Mouse (Mus musculus) heart, adult 2 months (tissue): ENCODE measurements around the gene Camta1. TPM values are rescaled to one million over a fixed set of nuclear protein-coding genes. Genes with fewer than 3 reads are reported as not detected.

ENCODE experiments used
- DNase-seq, 2 experiments: peaks; one replicate each; pipeline ENCODE4 v3.0.0; 2021
- H3K27ac ChIP-seq: fragments of 200-600 bp; 2 replicates; pipeline ENCODE4 v1.8.1; 2022
- H3K27me3 ChIP-seq: fragments of 200-500 bp; 2 replicates; pipeline ENCODE4 v1.6.1; 2012; ENCODE audit warnings: mild to moderate bottlenecking, low read length, inconsistent platforms, mixed read lengths; ENCODE audit not compliant: control insufficient read depth, insufficient read depth
- H3K36me3 ChIP-seq: fragments of 200-500 bp; 2 replicates; pipeline ENCODE4 v1.6.1; 2012; ENCODE audit warnings: low read length, inconsistent platforms; ENCODE audit not compliant: control insufficient read depth, insufficient read depth
- H3K4me1 ChIP-seq: fragments of 200-500 bp; 2 replicates; pipeline ENCODE4 v1.6.1; 2011; ENCODE audit warnings: low read length; ENCODE audit not compliant: control insufficient read depth, insufficient read depth
- H3K4me3 ChIP-seq: fragments of 200-600 bp; 2 replicates; pipeline ENCODE4 v1.8.1; 2022
- H3K79me2 ChIP-seq: fragments of 200-500 bp; replicated peaks from 2 replicates; pipeline ENCODE4 v1.6.1; 2012; ENCODE audit warnings: mild to moderate bottlenecking, inconsistent platforms, low read length, moderate library complexity, mixed read lengths; ENCODE audit not compliant: control insufficient read depth, insufficient read depth
- H3K9ac ChIP-seq: fragments of 200-500 bp; 2 replicates; pipeline ENCODE4 v1.6.1; 2012; ENCODE audit warnings: low read depth, mild to moderate bottlenecking, control low read depth, inconsistent platforms, low read length, mixed read lengths
- CTCF ChIP-seq: fragments of 200-600 bp; IDR thresholded peaks from 2 replicates; pipeline ENCODE4 v1.8.1; 2022; ENCODE audit warnings: antibody characterized with exemption, mild to moderate bottlenecking, moderate library complexity
- EP300 ChIP-seq: fragments of 200-500 bp; IDR thresholded peaks from 2 replicates; pipeline ENCODE4 v1.6.1; 2011; ENCODE audit warnings: low read depth, low read length, control low read depth; ENCODE audit not compliant: insufficient read depth
- POLR2A ChIP-seq: fragments of 200-500 bp; IDR thresholded peaks from 2 replicates; pipeline ENCODE4 v1.6.1; 2011; ENCODE audit warnings: mild to moderate bottlenecking, low read depth, low read length, control low read depth; ENCODE audit not compliant: insufficient read depth
- WGBS: fragments of 180-500 bp; shearing (Covaris S2); methylation state at CpG from one replicate; pipeline ENCODE4 v1.1.7; 2018; 5-methylcytosine and 5-hydroxymethylcytosine counted together
- intact Hi-C: fragments of 180-260 bp; cut with DNase I; formaldehyde crosslinking; loops from one replicate; pipeline ENCODE4 v1.15.1; 2025
- polyA plus RNA-seq: library from polyadenylated mRNA; depleted of rRNA; stranded (reverse); fragments of >200 nt; gene quantifications from 2 replicates; pipeline ENCODE4 v1.2.3, GENCODE M21; 2012
- total RNA-seq, 2 experiments: library from RNA; stranded (reverse); gene quantifications; 2 replicates each; pipeline ENCODE4 v1.2.3; 2021

Camta1 gene
- total and polyA plus RNA-seq, 3 experiments: 39.4 to 234 (median 208) TPM

DNA sequence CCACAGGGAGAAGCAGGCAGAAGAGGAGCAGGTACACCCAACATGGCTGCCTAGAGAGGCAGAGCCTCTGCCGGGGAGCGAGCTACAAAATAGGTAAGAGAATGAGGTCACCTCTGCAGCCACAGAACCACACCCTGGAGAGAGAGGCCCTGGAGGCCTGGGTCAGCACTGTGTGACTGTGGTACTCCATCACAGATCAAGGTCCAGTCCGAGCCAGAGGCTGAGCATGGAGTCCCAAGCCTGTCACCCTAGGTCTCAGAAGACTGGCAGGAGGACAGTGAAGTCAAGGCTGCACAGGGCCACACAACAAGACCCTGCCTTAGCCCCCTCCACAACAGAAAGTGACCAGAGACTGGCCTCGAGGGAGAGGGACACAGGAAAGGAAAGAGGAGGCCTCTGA is 294.6 kb downstream of the Camta1 start:
- TF ChIP-seq POLR2A: no peak
- no peak for TF ChIP-seq CTCF
- TF ChIP-seq EP300: no peak
- Histone ChIP-seq H3K4me1 (no peaks in the 10 kb centered on the region), H3K27ac (no peak overlapping the region), H3K4me3 (no peak overlapping the region), H3K9ac (no peak overlapping the region), H3K27me3 (no peaks in the 10 kb centered on the region), H3K79me2 (no peaks in the 10 kb centered on the region), H3K36me3 (no peaks in the 10 kb centered on the region)
- intact Hi-C loops: no loop called here
- no peak for DNase-seq
- WGBS: 68% methylated on average over 4 of the region's 4 CpGs

- no peak overlapping the region for H3K27ac ChIP-seq
- intact Hi-C loops: no loop called here
- no peaks in the 10 kb centered on the region for H3K36me3 ChIP-seq
- no peak overlapping the region for H3K4me3 ChIP-seq
- WGBS: 81% methylated on average over 9 of the region's 9 CpGs
- no peak for DNase-seq
- no peak overlapping the region for H3K9ac ChIP-seq
- TF ChIP-seq POLR2A (no peak), EP300 (no peak), CTCF (no peak)
- no peaks in the 10 kb centered on the region for H3K79me2 ChIP-seq
- H3K27me3 ChIP-seq: no peaks in the 10 kb centered on the region
- no peaks in the 10 kb centered on the region for H3K4me1 ChIP-seq
These were observed 306.2 kb downstream of the Camta1 start for GRCm38 (mm10) chr4:151555505-151555904.

DNA sequence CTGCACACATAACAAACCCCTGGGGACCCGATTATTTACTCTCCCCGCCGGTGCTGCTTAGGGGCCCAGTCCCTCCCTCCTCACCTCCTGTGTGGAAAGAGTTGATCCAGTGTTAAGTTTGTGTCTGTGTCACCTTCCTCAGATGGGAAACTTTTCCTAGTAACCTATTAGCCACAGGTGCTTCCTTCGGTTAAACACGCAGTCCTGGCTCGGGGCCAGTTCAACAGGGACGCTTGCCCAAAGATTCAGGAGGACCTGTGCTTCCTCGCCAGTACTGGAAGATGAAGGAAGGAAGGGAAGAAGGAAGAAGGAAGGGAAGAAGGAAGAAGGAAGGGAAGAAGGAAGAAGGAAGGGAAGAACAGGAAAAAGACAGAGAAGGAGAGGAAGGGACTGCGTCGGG is 312.2 kb downstream of the Camta1 start:
- no peaks in the 10 kb centered on the region for H3K79me2 ChIP-seq
- no peak overlapping the region for H3K27ac ChIP-seq
- no peak overlapping the region for H3K4me3 ChIP-seq
- TF ChIP-seq POLR2A: no peak
- TF ChIP-seq CTCF: no peak
- TF ChIP-seq EP300: no peak
- H3K4me1 ChIP-seq: no peaks in the 10 kb centered on the region
- no peaks in the 10 kb centered on the region for H3K27me3 ChIP-seq
- intact Hi-C loops: no loop called here
- H3K9ac ChIP-seq: no peak overlapping the region
- 51% methylated on average over 10 of the region's 10 CpGs for WGBS
- H3K36me3 ChIP-seq: no peaks in the 10 kb centered on the region
- DNase-seq: no peak

DNA sequence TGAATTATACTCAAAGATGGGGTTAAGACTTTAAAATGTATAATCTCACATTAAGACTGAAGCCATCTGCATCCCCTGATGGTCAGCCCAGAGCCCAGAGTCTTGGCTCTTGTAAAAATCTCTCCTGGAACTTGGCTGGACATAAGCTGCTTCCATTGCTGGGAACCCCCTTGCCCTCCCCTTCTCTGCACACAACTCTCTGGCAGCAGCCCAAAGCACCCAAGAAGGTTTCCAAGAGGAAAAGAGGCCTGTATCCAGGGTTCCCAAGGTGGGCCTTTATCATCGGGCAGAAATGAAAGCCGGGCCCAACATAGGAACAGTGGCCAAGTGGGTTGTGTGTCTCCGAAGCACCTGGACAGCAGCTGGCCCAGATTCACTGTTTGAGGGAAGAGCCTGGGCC is 316.2 kb downstream of the Camta1 start:
- intact Hi-C loops: no loop called here

DNA sequence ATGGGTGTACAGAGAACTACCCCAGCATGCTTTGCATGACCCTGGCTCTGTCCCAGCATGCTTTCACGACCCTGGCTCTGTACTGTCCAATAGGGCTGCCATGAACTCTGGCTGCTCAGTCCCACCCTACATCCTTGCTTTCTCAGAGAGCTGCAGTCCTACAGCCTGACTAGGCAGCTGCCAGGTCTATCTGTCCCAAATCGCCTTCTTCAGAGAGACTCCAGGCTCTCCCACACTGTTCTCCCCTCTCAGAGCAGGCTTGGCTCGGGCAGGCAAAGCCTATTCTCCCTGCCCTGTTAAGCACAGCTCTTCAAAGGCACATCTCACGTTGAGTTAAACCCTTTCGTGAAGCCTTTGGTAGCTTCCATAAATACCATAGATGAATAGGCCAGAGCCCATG is 317.5 kb downstream of the Camta1 start:
- 66% methylated on average over 5 of the region's 5 CpGs for WGBS

More for the DNA sequence above, 316.2 kb downstream of the Camta1 start:
- TF ChIP-seq CTCF (no peak), POLR2A (no peak), EP300 (no peak)
- Histone ChIP-seq H3K4me3 (no peak overlapping the region), H3K27me3 (no peaks in the 10 kb centered on the region), H3K79me2 (no peaks in the 10 kb centered on the region), H3K4me1 (no peaks in the 10 kb centered on the region), H3K36me3 (no peaks in the 10 kb centered on the region), H3K27ac (no peak overlapping the region), H3K9ac (no peak overlapping the region)
- DNase-seq: no peak
- 59% methylated on average over 3 of the region's 3 CpGs for WGBS

GRCm38 (mm10) chr4:151540546-151540945 is 321.1 kb downstream of the Camta1 start:
- peaks cover 5% of the 10 kb centered on the region for H3K4me1 ChIP-seq
- no peaks in the 10 kb centered on the region for H3K79me2 ChIP-seq
- H3K4me3 ChIP-seq: no peak overlapping the region
- no peaks in the 10 kb centered on the region for H3K36me3 ChIP-seq
- intact Hi-C loops: no loop called here
- H3K27ac ChIP-seq: no peak overlapping the region
- DNase-seq: no peak
- no peak overlapping the region for H3K9ac ChIP-seq
- 47% methylated on average over 6 of the region's 6 CpGs for WGBS
- H3K27me3 ChIP-seq: no peaks in the 10 kb centered on the region
- TF ChIP-seq CTCF (no peak), EP300 (no peak), POLR2A (no peak)

More for the DNA sequence above, 317.5 kb downstream of the Camta1 start:
- Histone ChIP-seq H3K27me3 (no peaks in the 10 kb centered on the region), H3K9ac (no peak overlapping the region), H3K36me3 (no peaks in the 10 kb centered on the region), H3K4me3 (no peak overlapping the region), H3K27ac (no peak overlapping the region), H3K79me2 (no peaks in the 10 kb centered on the region), H3K4me1 (peaks cover 5% of the 10 kb centered on the region)
- intact Hi-C loops: no loop called here
- TF ChIP-seq POLR2A (no peak), CTCF (no peak), EP300 (no peak)
- no peak for DNase-seq
